Mouse (Mus musculus): Measurements from ENCODE around the gene Rnf41. TPM values are rescaled to one million over a fixed set of nuclear protein-coding genes. Genes with fewer than 3 reads are reported as not detected.

Gene Rnf41
- polyA plus RNA-seq, 1 experiment from 2014 or later, result 73.4 TPM

DNA sequence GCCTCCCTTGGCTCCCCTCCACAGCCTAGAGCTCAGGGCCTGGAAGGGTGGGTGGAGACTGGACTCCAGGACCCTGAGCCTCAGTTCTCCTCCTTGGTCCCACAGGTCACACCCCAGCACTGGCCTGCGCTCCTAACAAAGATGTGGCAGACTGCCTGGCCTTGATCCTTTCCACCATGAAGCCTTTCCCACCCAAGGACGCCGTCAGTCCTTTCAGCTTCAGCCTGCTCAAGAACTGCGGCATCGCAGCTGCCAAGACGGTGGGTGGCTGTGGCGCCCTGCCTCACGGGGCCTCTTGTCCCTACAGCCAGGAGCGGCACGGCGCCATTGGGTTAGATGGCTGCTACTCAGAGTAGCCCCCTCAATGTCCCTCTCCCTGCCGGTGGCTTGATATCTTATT, 21.1 kb upstream of the Rnf41 start:
- H3K27ac ChIP-seq (replicated peaks), result no peak overlapping the region
- H3K4me1 ChIP-seq (replicated peaks), result no peaks in the 10 kb centered on the region
- H3K4me3 ChIP-seq, result no peak overlapping the region
- no peaks in the 10 kb centered on the region for H3K27me3 ChIP-seq
- no peak overlapping the region for H3K9ac ChIP-seq
- no peaks in the 10 kb centered on the region for H3K9me3 ChIP-seq
- no peak overlapping the region for H3K4me2 ChIP-seq
- peaks cover 94% of the 10 kb centered on the region for H3K36me3 ChIP-seq
- no peak for ATAC-seq (ENCODE audit: low read depth)
- 89% methylated on average over 12 of the region's 12 CpGs for WGBS

- Histone ChIP-seq H3K4me1 (replicated peaks) (0 out of 2 replicates have a peak, but pooled peaks cover 2% of the 10 kb centered on the region), H3K27me3 (no peaks in the 10 kb centered on the region), H3K4me3 (no peak overlapping the region), H3K9ac (peak overlapping the region; percentile 26; the same call in 1 of the 2 replicates), H3K9me3 (no peaks in the 10 kb centered on the region), H3K27ac (replicated peaks) (no peak overlapping the region), H3K4me2 (no peak overlapping the region), H3K36me3 (peaks cover 94% of the 10 kb centered on the region)
- ATAC-seq (ENCODE audit: low read depth), result no peak
- WGBS, result 81% methylated on average over 6 of the region's 6 CpGs
Measured at GRCm38 (mm10) chr10:128391850-128392249, 19.6 kb upstream of the Rnf41 start.

- no peaks in the 10 kb centered on the region for H3K27me3 ChIP-seq
- H3K4me3 ChIP-seq, result no peak overlapping the region
- H3K9me3 ChIP-seq, result no peaks in the 10 kb centered on the region
- H3K36me3 ChIP-seq, result peaks cover 57% of the 10 kb centered on the region
- no peak for ATAC-seq (ENCODE audit: low read depth)
- H3K4me2 ChIP-seq, result no peak overlapping the region
- 70% methylated on average over 11 of the region's 11 CpGs for WGBS
- H3K4me1 ChIP-seq (replicated peaks), result peaks cover 8% of the 10 kb centered on the region; the same call in 1 of the 2 replicates
- no peak overlapping the region for H3K9ac ChIP-seq
- no peak overlapping the region for H3K27ac ChIP-seq (replicated peaks)
Measured at GRCm38 (mm10) chr10:128396017-128396673, 15.3 kb upstream of the Rnf41 start.

- 71% methylated on average over 10 of the region's 10 CpGs for WGBS
- no peak for ATAC-seq (ENCODE audit: low read depth)
- H3K4me2 ChIP-seq, result no peak overlapping the region
Measured at GRCm38 (mm10) chr10:128396716-128397264, 14.7 kb upstream of the Rnf41 start.

GRCm38 (mm10) chr10:128397466-128397865, 14.0 kb upstream of the Rnf41 start:
- Histone ChIP-seq H3K27ac (replicated peaks) (no peak overlapping the region), H3K4me2 (no peak overlapping the region), H3K9me3 (no peaks in the 10 kb centered on the region), H3K4me1 (replicated peaks) (peaks cover 8% of the 10 kb centered on the region; the same call in 1 of the 2 replicates), H3K4me3 (no peak overlapping the region), H3K36me3 (peaks cover 53% of the 10 kb centered on the region), H3K27me3 (no peaks in the 10 kb centered on the region), H3K9ac (no peak overlapping the region)
- no peak for ATAC-seq (ENCODE audit: low read depth)
- 59% methylated on average over 7 of the region's 7 CpGs for WGBS

More at GRCm38 (mm10) chr10:128396716-128397264, 14.7 kb upstream of the Rnf41 start:
- H3K9me3 ChIP-seq, result no peaks in the 10 kb centered on the region
- H3K27ac ChIP-seq (replicated peaks), result no peak overlapping the region
- H3K9ac ChIP-seq, result no peak overlapping the region
- no peaks in the 10 kb centered on the region for H3K27me3 ChIP-seq
- no peak overlapping the region for H3K4me3 ChIP-seq
- H3K36me3 ChIP-seq, result peaks cover 56% of the 10 kb centered on the region
- H3K4me1 ChIP-seq (replicated peaks), result peaks cover 8% of the 10 kb centered on the region; the same call in 1 of the 2 replicates

DNA sequence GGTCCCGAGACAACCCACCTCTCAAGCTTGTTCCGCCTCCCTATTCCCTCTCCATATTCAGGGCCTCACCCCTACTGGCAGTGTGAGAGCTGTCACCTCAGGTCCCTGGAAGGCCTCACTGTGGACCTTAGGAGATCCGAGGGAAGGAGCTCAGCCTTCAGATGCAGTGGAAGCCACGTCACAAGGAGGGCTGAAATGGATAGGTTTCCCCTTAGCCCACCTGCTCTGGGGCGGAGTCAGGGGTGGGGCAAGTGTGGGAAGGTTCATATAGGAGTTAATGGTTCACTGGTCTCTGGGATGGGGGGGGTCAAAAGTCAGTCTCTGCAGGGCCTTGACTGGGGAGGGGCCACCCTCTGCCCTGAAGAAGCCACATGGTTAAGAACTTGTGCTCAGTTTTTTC, 11.1 kb upstream of the Rnf41 start:
- H3K9ac ChIP-seq, result no peak overlapping the region
- 32% methylated on average over 5 of the region's 5 CpGs for WGBS
- H3K36me3 ChIP-seq, result peaks cover 40% of the 10 kb centered on the region
- no peak overlapping the region for H3K4me3 ChIP-seq
- H3K9me3 ChIP-seq, result no peaks in the 10 kb centered on the region
- H3K27me3 ChIP-seq, result no peaks in the 10 kb centered on the region
- H3K4me1 ChIP-seq (replicated peaks), result peaks cover 8% of the 10 kb centered on the region; the same call in 1 of the 2 replicates
- no peak for ATAC-seq (ENCODE audit: low read depth)
- no peak overlapping the region for H3K27ac ChIP-seq (replicated peaks)
- H3K4me2 ChIP-seq, result no peak overlapping the region

DNA sequence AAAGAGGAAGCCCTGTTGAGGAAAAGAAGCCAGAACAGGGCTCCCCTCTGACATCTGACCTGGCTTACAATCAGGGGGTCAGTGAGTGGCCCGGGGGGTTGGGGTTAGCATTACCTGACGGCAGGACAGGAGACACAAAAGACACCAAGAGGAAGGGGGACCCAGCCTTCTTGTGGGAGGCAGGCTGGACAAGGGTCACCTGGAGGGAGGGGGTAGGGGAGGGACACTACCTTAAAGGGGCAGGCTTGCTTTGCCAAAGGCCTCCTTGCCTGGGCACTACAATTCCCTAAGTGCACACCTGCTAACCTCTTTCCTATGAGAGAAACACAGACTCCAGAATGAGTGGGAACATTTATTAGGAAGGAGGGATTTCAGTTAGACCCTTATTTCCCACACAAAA, 10.4 kb upstream of the Rnf41 start, which contains the start of gene Slc39a5:
TSS of gene Slc39a5 (minus strand) at position 174 of the 400 bp plus-strand sequence.
- no peak within 1 kb of the TSS for H3K27ac ChIP-seq (replicated peaks)
- H3K9me3 ChIP-seq, result no peaks in the 10 kb centered on the region
- 18% methylated on average over 2 of the region's 2 CpGs for WGBS
- no peak within 1 kb of the TSS for H3K9ac ChIP-seq
- no peak for ATAC-seq (ENCODE audit: low read depth)
- peaks cover 37% of the 10 kb centered on the region for H3K36me3 ChIP-seq
- H3K4me3 ChIP-seq, result no peak within 1 kb of the TSS
- no peaks in the 10 kb centered on the region for H3K27me3 ChIP-seq
- H3K4me1 ChIP-seq (replicated peaks), result peaks cover 8% of the 10 kb centered on the region; the same call in 1 of the 2 replicates
- H3K4me2 ChIP-seq, result no peak within 1 kb of the TSS

GRCm38 (mm10) chr10:128401638-128402037, 9.8 kb upstream of the Rnf41 start:
- Histone ChIP-seq H3K27ac (replicated peaks) (no peak overlapping the region), H3K9ac (no peak overlapping the region), H3K36me3 (peaks cover 37% of the 10 kb centered on the region), H3K4me1 (replicated peaks) (peaks cover 8% of the 10 kb centered on the region; the same call in 1 of the 2 replicates), H3K27me3 (no peaks in the 10 kb centered on the region), H3K4me2 (no peak overlapping the region), H3K9me3 (no peaks in the 10 kb centered on the region), H3K4me3 (no peak overlapping the region)
- ATAC-seq (ENCODE audit: low read depth), result no peak
- 75% methylated on average over 9 of the region's 9 CpGs for WGBS

DNA sequence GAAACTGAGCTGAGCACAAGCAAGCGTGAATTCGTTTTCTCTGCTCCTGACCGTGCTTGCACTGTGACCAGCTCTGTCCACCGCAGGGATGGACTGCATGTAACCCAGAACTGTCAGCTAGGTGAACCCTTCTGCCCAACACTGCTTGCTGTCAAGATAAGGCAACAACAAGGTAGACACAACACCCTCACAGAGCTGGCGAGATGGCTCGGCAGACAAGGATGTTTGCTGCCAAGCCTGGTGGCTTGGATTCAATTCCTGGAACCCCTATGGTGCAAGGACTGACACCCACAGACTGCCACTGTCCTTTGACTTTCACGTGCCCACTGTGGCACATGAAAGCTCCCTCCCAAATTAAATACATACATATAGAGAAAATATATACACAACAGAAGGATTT, 7.5 kb upstream of the Rnf41 start:
- Histone ChIP-seq H3K36me3 (peaks cover 41% of the 10 kb centered on the region), H3K27ac (replicated peaks) (no peak overlapping the region), H3K27me3 (no peaks in the 10 kb centered on the region), H3K4me1 (replicated peaks) (peaks cover 12% of the 10 kb centered on the region), H3K9ac (no peak overlapping the region), H3K9me3 (no peaks in the 10 kb centered on the region), H3K4me2 (no peak overlapping the region), H3K4me3 (no peak overlapping the region)
- ATAC-seq (ENCODE audit: low read depth), result no peak
- 88% methylated on average over 7 of the region's 7 CpGs for WGBS

GRCm38 (mm10) chr10:128408591-128409535, 2.6 kb upstream of the Rnf41 start:
- WGBS, result 18% methylated on average over 35 of the region's 35 CpGs
- peak; percentile 49 for ATAC-seq (ENCODE audit: low read depth)
- Histone ChIP-seq H3K9ac (peak overlapping the region; percentile 86), H3K27ac (replicated peaks) (peak overlapping the region; percentile 90), H3K36me3 (peaks cover 30% of the 10 kb centered on the region), H3K4me2 (peak overlapping the region; percentile 83), H3K4me3 (peak overlapping the region; percentile 92), H3K9me3 (no peaks in the 10 kb centered on the region), H3K4me1 (replicated peaks) (peaks cover 44% of the 10 kb centered on the region), H3K27me3 (no peaks in the 10 kb centered on the region)

DNA sequence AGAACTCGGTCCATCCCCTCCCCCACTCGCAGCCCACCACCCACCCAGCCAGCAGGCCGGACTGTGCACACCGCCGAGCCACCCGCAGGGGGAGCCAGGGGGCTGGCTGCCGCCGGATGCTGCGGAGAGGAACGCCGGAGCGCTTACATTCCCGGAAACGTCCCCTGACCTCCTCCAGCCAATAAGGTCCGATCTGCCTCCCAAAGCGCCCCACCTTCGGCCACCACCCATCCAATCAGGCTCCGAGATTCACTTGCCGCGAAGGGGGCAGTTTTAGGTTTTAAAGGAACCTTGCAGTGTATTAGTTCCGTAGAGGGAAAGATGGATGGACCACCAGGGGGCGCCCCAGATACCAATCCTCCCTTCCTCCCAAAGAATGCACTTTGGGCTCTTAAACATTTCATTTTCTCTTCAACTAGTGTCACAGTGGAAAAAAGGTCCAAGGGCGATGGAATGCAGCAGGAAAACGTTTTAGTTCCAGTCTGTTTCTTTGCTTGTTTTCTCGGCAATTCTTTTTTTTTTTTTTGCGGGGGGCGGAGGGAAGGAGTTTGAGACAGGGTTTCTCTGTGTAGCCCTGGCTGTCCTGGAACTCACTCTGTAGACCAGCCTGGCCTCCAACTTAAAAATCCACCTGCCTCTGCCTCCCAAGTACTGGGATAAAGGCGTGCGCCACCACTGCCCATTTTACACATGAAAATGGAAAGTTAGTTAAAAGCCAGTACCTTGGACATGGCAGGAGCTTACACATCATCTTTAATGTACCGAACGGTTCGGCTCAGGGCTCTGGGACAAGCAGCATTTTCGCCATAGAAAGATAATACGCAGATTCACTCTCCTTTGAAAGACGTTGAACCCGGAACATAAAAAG, 1.5 kb upstream of the Rnf41 start:
- peak; percentile 90 for ATAC-seq (ENCODE audit: low read depth)
- peaks cover 54% of the 10 kb centered on the region for H3K4me1 ChIP-seq (replicated peaks)
- H3K4me2 ChIP-seq, result peak overlapping the region; percentile 90
- peaks cover 33% of the 10 kb centered on the region for H3K36me3 ChIP-seq
- WGBS, result 5% methylated on average over 36 of the region's 36 CpGs
- no peaks in the 10 kb centered on the region for H3K9me3 ChIP-seq
- H3K27me3 ChIP-seq, result no peaks in the 10 kb centered on the region
- H3K4me3 ChIP-seq, result peak overlapping the region; percentile 92
- peak overlapping the region; percentile 97 for H3K27ac ChIP-seq (replicated peaks)
- peak overlapping the region; percentile 93 for H3K9ac ChIP-seq

Data from neural tube, embryonic 13.5 days (tissue).